Mouse (Mus musculus): ENCODE measurements around the gene Serac1. TPM values are rescaled to one million over a fixed set of nuclear protein-coding genes. Genes with fewer than 3 reads are reported as not detected.

The Serac1 gene
- polyA plus RNA-seq (2012; rRNA removed) (12.1 and 12.4 TPM in 2 replicates), polyA plus RNA-seq (2014; fragmentation: Nextera tagmentation; extraction: Ambion mirVana) (5.0 and 6.1 TPM in 2 replicates)

DNA sequence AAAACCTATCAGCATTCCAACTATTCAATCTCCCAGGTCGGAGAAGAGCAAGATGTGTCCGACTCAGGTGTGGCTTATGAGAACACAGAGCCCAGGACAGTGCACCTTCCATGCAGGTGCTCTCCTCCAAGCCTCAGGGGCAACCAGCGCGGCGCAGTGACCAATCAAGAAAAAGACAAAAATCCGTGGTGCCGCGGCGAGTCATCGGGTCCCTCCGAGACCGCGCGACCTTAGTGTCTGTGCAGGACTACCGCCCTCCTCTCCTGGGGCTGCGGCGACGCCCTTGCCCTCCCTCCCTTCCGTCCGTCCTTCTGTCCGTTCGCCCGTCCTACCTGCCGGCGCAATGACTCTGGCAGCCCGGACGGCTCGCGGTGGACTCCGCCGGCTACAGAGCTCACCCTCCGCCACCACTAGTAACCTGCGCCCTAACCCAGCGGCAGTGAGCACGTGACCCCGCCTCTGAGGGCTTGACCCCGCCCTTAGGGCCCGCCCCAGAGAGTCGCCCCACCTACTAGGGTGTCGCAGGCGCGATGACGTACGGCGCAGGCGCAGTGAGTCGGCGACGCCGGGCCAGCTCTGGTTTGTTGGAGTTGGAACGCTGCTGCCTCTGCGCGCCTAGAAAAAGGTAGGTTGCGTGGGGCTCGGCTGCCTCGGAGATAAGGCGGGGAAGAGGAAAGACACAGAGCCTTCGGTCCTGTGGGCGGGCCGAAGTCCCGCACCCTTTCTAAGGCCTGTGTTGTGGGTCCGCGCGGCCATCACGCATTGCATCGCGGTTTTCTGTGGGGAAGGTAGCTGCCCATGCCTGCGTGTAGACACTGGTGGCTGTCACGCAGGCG, at the start of gene Serac1, which contains the start of gene Gtf2h5:
Gene Serac1, minus strand, starts transcription at position 455 of the 836 bp plus-strand sequence.
Gene Gtf2h5, plus strand, starts transcription at position 500 of the 836 bp plus-strand sequence.
- H3K4me1 ChIP-seq (ENCODE audit: control insufficient read depth, insufficient read depth, low read length) = peaks cover 6% of the 10 kb centered on the region
- peak within 1 kb of the TSS; percentile 87 for H3K4me2 ChIP-seq (replicated peaks; ENCODE audit: low read depth, low read length, severe bottlenecking)
- peak within 1 kb of the TSS; percentile 88 for H3K9ac ChIP-seq (ENCODE audit: low read depth, low read length, severe bottlenecking)
- WGBS = under 1% methylated on average over 55 of the region's 70 CpGs
- peak within 1 kb of the TSS; percentile 83 for H3K4me3 ChIP-seq (replicated peaks; ENCODE audit: low read length)
- ATAC-seq (ENCODE audit: low FRiP score, low read depth) = peak; percentile 98
- H3K36me3 ChIP-seq (ENCODE audit: control insufficient read depth, insufficient read depth, low read length) = peaks cover 12% of the 10 kb centered on the region
- DNase-seq (ENCODE audit: low spot score) = peak; percentile 97
- no peaks in the 10 kb centered on the region for H3K27me3 ChIP-seq (ENCODE audit: control insufficient read depth, insufficient read depth, low read length)
- peak; percentile 92; the same call in 1 of the 2 replicates for TF ChIP-seq POLR2A (IDR thresholded peaks at IDR 0.05; ENCODE audit: borderline replicate concordance, extremely low read depth, insufficient read depth, insufficient read length)
- no peaks in the 10 kb centered on the region for H3K9me3 ChIP-seq (ENCODE audit: control insufficient read depth, low read length)
- peak within 1 kb of the TSS; percentile 86 for H3K27ac ChIP-seq (replicated peaks; ENCODE audit: low read depth, low read length)

GRCm38 (mm10) chr17:6128039-6128438, 48.5 kb upstream of the Serac1 start:
- Histone ChIP-seq H3K4me3 (replicated peaks; ENCODE audit: low read length) (no peak overlapping the region), H3K27me3 (ENCODE audit: control insufficient read depth, insufficient read depth, low read length) (no peaks in the 10 kb centered on the region), H3K4me2 (replicated peaks; ENCODE audit: low read depth, low read length, severe bottlenecking) (no peak overlapping the region), H3K36me3 (ENCODE audit: control insufficient read depth, insufficient read depth, low read length) (peaks cover 23% of the 10 kb centered on the region), H3K4me1 (ENCODE audit: control insufficient read depth, insufficient read depth, low read length) (no peaks in the 10 kb centered on the region), H3K9me3 (ENCODE audit: control insufficient read depth, low read length) (no peaks in the 10 kb centered on the region), H3K9ac (ENCODE audit: low read depth, low read length, severe bottlenecking) (no peak overlapping the region), H3K27ac (replicated peaks; ENCODE audit: low read depth, low read length) (no peak overlapping the region)
- DNase-seq (ENCODE audit: low spot score) = no peak
- ATAC-seq (ENCODE audit: low FRiP score, low read depth) = no peak
- no peak for TF ChIP-seq POLR2A (IDR thresholded peaks at IDR 0.05; ENCODE audit: borderline replicate concordance, extremely low read depth, insufficient read depth, insufficient read length)
- 45% methylated on average over 3 of the region's 3 CpGs for WGBS

DNA sequence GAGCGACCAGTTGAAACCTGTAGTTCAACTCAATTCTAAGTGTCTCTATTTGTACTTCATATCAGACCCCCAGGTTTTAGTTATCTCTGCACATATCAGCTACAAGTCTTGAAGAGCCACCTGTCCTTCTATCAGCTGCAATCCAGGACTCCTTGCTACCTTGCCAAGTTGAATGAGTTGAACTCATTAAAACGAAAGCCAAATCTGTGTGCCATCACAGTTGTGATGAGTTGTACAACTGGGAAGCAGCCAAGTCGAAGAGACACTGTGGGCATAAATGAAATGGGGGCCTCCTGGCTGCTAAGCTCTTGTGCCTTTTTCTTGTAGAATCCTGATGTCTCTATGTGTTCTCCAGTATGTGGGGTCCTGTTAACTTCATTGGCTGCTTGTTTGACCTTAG, 45.9 kb upstream of the Serac1 start:
- 91% methylated on average over 3 of the region's 3 CpGs for WGBS
- no peak overlapping the region for H3K4me3 ChIP-seq (replicated peaks; ENCODE audit: low read length)
- ATAC-seq (ENCODE audit: low FRiP score, low read depth) = no peak
- no peak for TF ChIP-seq POLR2A (IDR thresholded peaks at IDR 0.05; ENCODE audit: borderline replicate concordance, extremely low read depth, insufficient read depth, insufficient read length)
- no peaks in the 10 kb centered on the region for H3K27me3 ChIP-seq (ENCODE audit: control insufficient read depth, insufficient read depth, low read length)
- H3K9ac ChIP-seq (ENCODE audit: low read depth, low read length, severe bottlenecking) = no peak overlapping the region
- H3K4me2 ChIP-seq (replicated peaks; ENCODE audit: low read depth, low read length, severe bottlenecking) = no peak overlapping the region
- no peak overlapping the region for H3K27ac ChIP-seq (replicated peaks; ENCODE audit: low read depth, low read length)
- peaks cover 30% of the 10 kb centered on the region for H3K36me3 ChIP-seq (ENCODE audit: control insufficient read depth, insufficient read depth, low read length)
- H3K9me3 ChIP-seq (ENCODE audit: control insufficient read depth, low read length) = no peaks in the 10 kb centered on the region
- H3K4me1 ChIP-seq (ENCODE audit: control insufficient read depth, insufficient read depth, low read length) = no peaks in the 10 kb centered on the region
- no peak for DNase-seq (ENCODE audit: low spot score)

- H3K27ac ChIP-seq (replicated peaks; ENCODE audit: low read depth, low read length) = no peak overlapping the region
- H3K36me3 ChIP-seq (ENCODE audit: control insufficient read depth, insufficient read depth, low read length) = peaks cover 32% of the 10 kb centered on the region
- H3K4me3 ChIP-seq (replicated peaks; ENCODE audit: low read length) = no peak overlapping the region
- no peaks in the 10 kb centered on the region for H3K9me3 ChIP-seq (ENCODE audit: control insufficient read depth, low read length)
- H3K4me2 ChIP-seq (replicated peaks; ENCODE audit: low read depth, low read length, severe bottlenecking) = no peak overlapping the region
- no peak overlapping the region for H3K9ac ChIP-seq (ENCODE audit: low read depth, low read length, severe bottlenecking)
- H3K4me1 ChIP-seq (ENCODE audit: control insufficient read depth, insufficient read depth, low read length) = no peaks in the 10 kb centered on the region
- TF ChIP-seq POLR2A (IDR thresholded peaks at IDR 0.05; ENCODE audit: borderline replicate concordance, extremely low read depth, insufficient read depth, insufficient read length) = no peak
- ATAC-seq (ENCODE audit: low FRiP score, low read depth) = no peak
- WGBS = 93% methylated on average over 4 of the region's 4 CpGs
- H3K27me3 ChIP-seq (ENCODE audit: control insufficient read depth, insufficient read depth, low read length) = no peaks in the 10 kb centered on the region
- no peak for DNase-seq (ENCODE audit: low spot score)
Measured at GRCm38 (mm10) chr17:6123776-6124175, 44.2 kb upstream of the Serac1 start.

- Histone ChIP-seq H3K27ac (replicated peaks; ENCODE audit: low read depth, low read length) (no peak overlapping the region), H3K4me2 (replicated peaks; ENCODE audit: low read depth, low read length, severe bottlenecking) (no peak overlapping the region), H3K9me3 (ENCODE audit: control insufficient read depth, low read length) (no peaks in the 10 kb centered on the region), H3K36me3 (ENCODE audit: control insufficient read depth, insufficient read depth, low read length) (peaks cover 31% of the 10 kb centered on the region), H3K9ac (ENCODE audit: low read depth, low read length, severe bottlenecking) (no peak overlapping the region), H3K4me1 (ENCODE audit: control insufficient read depth, insufficient read depth, low read length) (peaks cover 9% of the 10 kb centered on the region; the same call in 1 of the 2 replicates), H3K27me3 (ENCODE audit: control insufficient read depth, insufficient read depth, low read length) (no peaks in the 10 kb centered on the region), H3K4me3 (replicated peaks; ENCODE audit: low read length) (no peak overlapping the region)
- no peak for TF ChIP-seq POLR2A (IDR thresholded peaks at IDR 0.05; ENCODE audit: borderline replicate concordance, extremely low read depth, insufficient read depth, insufficient read length)
- WGBS = 91% methylated on average over 4 of the region's 4 CpGs
- ATAC-seq (ENCODE audit: low FRiP score, low read depth) = no peak
- no peak for DNase-seq (ENCODE audit: low spot score)
Measured at GRCm38 (mm10) chr17:6118861-6119260, 39.3 kb upstream of the Serac1 start.

All from limb, embryonic 14.5 days (tissue).